Mouse (Mus musculus) midbrain, embryonic 11.5 days (tissue): ENCODE results near the gene Tap2. TPM values are rescaled to one million over a fixed set of nuclear protein-coding genes. Genes with fewer than 3 reads are reported as not detected.

Source experiments
- ATAC-seq: fragments of 200-750 bp; cut with Nextera tagmentation; 2 replicates; pipeline ENCODE4 v1.8.0; 2017; ENCODE audit warnings: moderate TSS enrichment, moderate library complexity; ENCODE audit not compliant: low FRiP score
- DNase-seq: peaks from one replicate; pipeline ENCODE4 v3.0.0; 2015; ENCODE audit warnings: low spot score; ENCODE audit errors: missing footprints
- H3K27ac ChIP-seq: fragments of 300-500 bp; sonication (generic); 2 replicates; pipeline ENCODE4 v1.5.1; 2014; ENCODE audit warnings: low read depth, low read length
- H3K27me3 ChIP-seq: fragments of 300-500 bp; sonication (generic); 2 replicates; pipeline ENCODE4 v1.6.1; 2014; ENCODE audit warnings: mild to moderate bottlenecking, low read length, moderate library complexity, mixed read lengths; ENCODE audit not compliant: control insufficient read depth, insufficient read depth
- H3K36me3 ChIP-seq: fragments of 300-500 bp; sonication (generic); 2 replicates; pipeline ENCODE4 v1.6.1; 2014; ENCODE audit warnings: mild to moderate bottlenecking, low read length, moderate library complexity, mixed read lengths; ENCODE audit not compliant: control insufficient read depth, insufficient read depth
- H3K4me1 ChIP-seq: fragments of 300-500 bp; sonication (generic); 2 replicates; pipeline ENCODE4 v1.6.1; 2014; ENCODE audit warnings: low read length; ENCODE audit not compliant: control insufficient read depth, insufficient read depth
- H3K4me2 ChIP-seq: fragments of 300-500 bp; sonication (generic); 2 replicates; pipeline ENCODE4 v1.6.1; 2014; ENCODE audit warnings: mild to moderate bottlenecking, moderate library complexity
- H3K4me3 ChIP-seq: fragments of 300-500 bp; sonication (generic); 2 replicates; pipeline ENCODE4 v1.5.1; 2014; ENCODE audit warnings: low read depth, low read length
- H3K9ac ChIP-seq: fragments of 300-500 bp; sonication (generic); 2 replicates; pipeline ENCODE4 v1.6.1; 2014; ENCODE audit warnings: low read length
- H3K9me3 ChIP-seq: fragments of 300-500 bp; sonication (generic); 2 replicates; pipeline ENCODE4 v1.6.1; 2016; ENCODE audit warnings: low read length; ENCODE audit not compliant: control insufficient read depth
- WGBS: fragments of 180-500 bp; shearing (Covaris S2); extraction: QIAGEN DNeasy Blood & Tissue Kit; methylation state at CpG from one replicate; pipeline ENCODE4 v1.1.7; 2014; 5-methylcytosine and 5-hydroxymethylcytosine counted together
- polyA plus RNA-seq: library from polyadenylated mRNA; unstranded; fragments of >200 nt; fragmentation: Nextera tagmentation; extraction: Ambion mirVana; gene quantifications from 2 replicates; pipeline ENCODE4 v1.2.1, GENCODE M21; 2014

Gene Tap2
- polyA plus RNA-seq, 1 experiment from 2014 or later = 0.27 TPM

- Histone ChIP-seq H3K27ac (no peak overlapping the region), H3K4me3 (no peak overlapping the region), H3K9ac (no peak overlapping the region), H3K4me2 (no peak overlapping the region), H3K9me3 (no peaks in the 10 kb centered on the region), H3K4me1 (peaks cover 11% of the 10 kb centered on the region), H3K36me3 (no peaks in the 10 kb centered on the region), H3K27me3 (peaks cover 48% of the 10 kb centered on the region)
- WGBS = 69% methylated on average over 6 of the region's 6 CpGs
- ATAC-seq (no peak), DNase-seq (no peak)
Observed at GRCm38 (mm10) chr17:34188986-34189385, 14.3 kb upstream of the Tap2 start.

GRCm38 (mm10) chr17:34192852-34193251 lies 10.5 kb upstream of the Tap2 start:
- H3K9me3 ChIP-seq = no peaks in the 10 kb centered on the region
- H3K36me3 ChIP-seq = no peaks in the 10 kb centered on the region
- no peak overlapping the region for H3K4me2 ChIP-seq
- H3K27me3 ChIP-seq = peaks cover 47% of the 10 kb centered on the region
- DNase-seq (no peak), ATAC-seq (no peak)
- H3K9ac ChIP-seq = no peak overlapping the region
- 15% methylated on average over 16 of the region's 16 CpGs for WGBS
- no peak overlapping the region for H3K4me3 ChIP-seq
- no peak overlapping the region for H3K27ac ChIP-seq
- peaks cover 6% of the 10 kb centered on the region for H3K4me1 ChIP-seq

- Histone ChIP-seq H3K27ac (no peak overlapping the region), H3K36me3 (no peaks in the 10 kb centered on the region), H3K4me2 (no peak overlapping the region), H3K9ac (no peak overlapping the region), H3K4me3 (no peak overlapping the region), H3K9me3 (no peaks in the 10 kb centered on the region), H3K4me1 (peaks cover 10% of the 10 kb centered on the region), H3K27me3 (peaks cover 47% of the 10 kb centered on the region)
- DNase-seq (no peak), ATAC-seq (no peak)
- 59% methylated on average over 8 of the region's 8 CpGs for WGBS
Observed at GRCm38 (mm10) chr17:34193468-34193867, 9.9 kb upstream of the Tap2 start.

- WGBS = 88% methylated on average over 4 of the region's 4 CpGs
Observed at GRCm38 (mm10) chr17:34194723-34195122, 8.6 kb upstream of the Tap2 start.

GRCm38 (mm10) chr17:34196491-34196890 lies 6.8 kb upstream of the Tap2 start:
- Histone ChIP-seq H3K4me2 (no peak overlapping the region), H3K27ac (no peak overlapping the region), H3K4me1 (peaks cover 10% of the 10 kb centered on the region), H3K9ac (no peak overlapping the region), H3K9me3 (no peaks in the 10 kb centered on the region), H3K27me3 (peaks cover 51% of the 10 kb centered on the region), H3K4me3 (no peak overlapping the region), H3K36me3 (no peaks in the 10 kb centered on the region)
- 25% methylated on average over 12 of the region's 12 CpGs for WGBS
- DNase-seq (peak; percentile 85), ATAC-seq (no peak)

More at GRCm38 (mm10) chr17:34194723-34195122, 8.6 kb upstream of the Tap2 start:
- Histone ChIP-seq H3K4me2 (no peak overlapping the region), H3K4me3 (no peak overlapping the region), H3K4me1 (peaks cover 10% of the 10 kb centered on the region), H3K27ac (no peak overlapping the region), H3K9me3 (no peaks in the 10 kb centered on the region), H3K27me3 (peaks cover 51% of the 10 kb centered on the region), H3K9ac (no peak overlapping the region), H3K36me3 (no peaks in the 10 kb centered on the region)
- ATAC-seq (no peak), DNase-seq (no peak)

- Histone ChIP-seq H3K4me3 (peak within 1 kb of the TSS; percentile 32), H3K4me1 (peaks cover 10% of the 10 kb centered on the region), H3K27me3 (peaks cover 51% of the 10 kb centered on the region), H3K36me3 (no peaks in the 10 kb centered on the region), H3K9ac (no peak within 1 kb of the TSS; the same call in 1 of the 2 replicates), H3K9me3 (no peaks in the 10 kb centered on the region), H3K4me2 (peak within 1 kb of the TSS; percentile 56), H3K27ac (no peak within 1 kb of the TSS)
- ATAC-seq (peak; percentile 83; the same call in 1 of the 2 replicates), DNase-seq (peak; percentile 98)
- 4% methylated on average over 41 of the region's 41 CpGs for WGBS
Observed at GRCm38 (mm10) chr17:34196941-34197894, 6.1 kb upstream of the Tap2 start, which contains the start of gene Psmb8. TSS of gene Psmb8 (plus strand) at chr17:34197721.

GRCm38 (mm10) chr17:34197904-34198520 lies 5.3 kb upstream of the Tap2 start:
- DNase-seq (peak; percentile 87), ATAC-seq (no peak)
- Histone ChIP-seq H3K4me2 (peak overlapping the region; percentile 56), H3K4me3 (peak overlapping the region; percentile 32), H3K27ac (no peak overlapping the region), H3K36me3 (no peaks in the 10 kb centered on the region), H3K9ac (no peak overlapping the region; the same call in 1 of the 2 replicates), H3K4me1 (peaks cover 10% of the 10 kb centered on the region), H3K27me3 (peaks cover 45% of the 10 kb centered on the region), H3K9me3 (no peaks in the 10 kb centered on the region)
- 2% methylated on average over 32 of the region's 32 CpGs for WGBS

- WGBS = 5% methylated on average over 11 of the region's 11 CpGs
- H3K9me3 ChIP-seq = no peaks in the 10 kb centered on the region
- peaks cover 10% of the 10 kb centered on the region for H3K4me1 ChIP-seq
- peak overlapping the region; percentile 56 for H3K4me2 ChIP-seq
- peak overlapping the region; percentile 32 for H3K4me3 ChIP-seq
- no peak overlapping the region for H3K27ac ChIP-seq
- H3K36me3 ChIP-seq = no peaks in the 10 kb centered on the region
- H3K27me3 ChIP-seq = peaks cover 44% of the 10 kb centered on the region
- ATAC-seq (no peak), DNase-seq (no peak)
- no peak overlapping the region; the same call in 1 of the 2 replicates for H3K9ac ChIP-seq
Observed at GRCm38 (mm10) chr17:34198521-34198912, 4.8 kb upstream of the Tap2 start.
